Mouse (Mus musculus) liver, embryonic 11.5 days (tissue): ENCODE results near the gene Cmya5. TPM values are rescaled to one million over a fixed set of nuclear protein-coding genes. Genes with fewer than 3 reads are reported as not detected.

Source experiments
- ATAC-seq: fragments of 200-750 bp; cut with Nextera tagmentation; replicated peaks from 2 replicates; pipeline ENCODE4 v1.8.0; 2017; ENCODE audit warnings: moderate number of reproducible peaks, mild to moderate bottlenecking, moderate TSS enrichment, moderate library complexity; ENCODE audit not compliant: low FRiP score
- DNase-seq: peaks from one replicate; pipeline ENCODE4 v3.0.0-alpha.2; 2017; ENCODE audit warnings: low spot score
- H3K27ac ChIP-seq: fragments of 300-500 bp; sonication (generic); 2 replicates; pipeline ENCODE4 v1.5.1; 2014; ENCODE audit warnings: mild to moderate bottlenecking, low read depth, low read length, control low read depth
- H3K27me3 ChIP-seq: fragments of 300-500 bp; sonication (generic); replicated peaks from 2 replicates; pipeline ENCODE4 v1.6.1; 2014; ENCODE audit warnings: low read length, mixed read lengths; ENCODE audit not compliant: control insufficient read depth, insufficient read depth
- H3K36me3 ChIP-seq: fragments of 300-500 bp; sonication (generic); 2 replicates; pipeline ENCODE4 v1.6.1; 2014; ENCODE audit warnings: mild to moderate bottlenecking, low read length, moderate library complexity, mixed read lengths; ENCODE audit not compliant: control insufficient read depth, insufficient read depth
- H3K4me1 ChIP-seq: fragments of 300-500 bp; sonication (generic); replicated peaks from 2 replicates; pipeline ENCODE4 v1.6.1; 2014; ENCODE audit warnings: low read length, mixed read lengths; ENCODE audit not compliant: control insufficient read depth, insufficient read depth
- H3K4me2 ChIP-seq: fragments of 300-500 bp; sonication (generic); 2 replicates; pipeline ENCODE4 v1.6.1; 2014; ENCODE audit warnings: mild to moderate bottlenecking, control low read depth, moderate library complexity
- H3K4me3 ChIP-seq: fragments of 300-500 bp; sonication (generic); 2 replicates; pipeline ENCODE4 v1.5.1; 2014; ENCODE audit warnings: low read depth, low read length, control low read depth
- H3K9ac ChIP-seq: fragments of 300-500 bp; sonication (generic); 2 replicates; pipeline ENCODE4 v1.6.1; 2014; ENCODE audit warnings: low read depth, low read length, control low read depth
- H3K9me3 ChIP-seq: fragments of 300-500 bp; sonication (generic); 2 replicates; pipeline ENCODE4 v1.6.1; 2016; ENCODE audit warnings: low read length, inconsistent platforms, mixed read lengths; ENCODE audit not compliant: control insufficient read depth
- WGBS: fragments of 180-500 bp; shearing (Covaris S2); extraction: QIAGEN DNeasy Blood & Tissue Kit; methylation state at CpG from one replicate; pipeline ENCODE4 v1.1.7; 2014; 5-methylcytosine and 5-hydroxymethylcytosine counted together
- polyA plus RNA-seq: library from polyadenylated mRNA; unstranded; fragments of >200 nt; fragmentation: Nextera tagmentation; extraction: Ambion mirVana; gene quantifications from 2 replicates; pipeline ENCODE4 v1.2.1, GENCODE M21; 2014

The Cmya5 gene
- polyA plus RNA-seq, 1 experiment from 2014 or later = 0.12 TPM

GRCm38 (mm10) chr13:93096643-93097042 lies 47.9 kb downstream of the Cmya5 start:
- no peak overlapping the region for H3K4me3 ChIP-seq
- H3K4me2 ChIP-seq = no peak overlapping the region
- H3K9ac ChIP-seq = no peak overlapping the region
- no peak for ATAC-seq
- 87% methylated on average over 6 of the region's 6 CpGs for WGBS
- no peaks in the 10 kb centered on the region for H3K4me1 ChIP-seq
- no peak overlapping the region for H3K27ac ChIP-seq
- H3K36me3 ChIP-seq = no peaks in the 10 kb centered on the region
- DNase-seq = no peak
- no peaks in the 10 kb centered on the region for H3K9me3 ChIP-seq
- no peaks in the 10 kb centered on the region for H3K27me3 ChIP-seq

- 70% methylated on average over 15 of the region's 15 CpGs for WGBS
- Histone ChIP-seq H3K36me3 (no peaks in the 10 kb centered on the region), H3K4me3 (no peak overlapping the region), H3K4me1 (no peaks in the 10 kb centered on the region), H3K27ac (no peak overlapping the region), H3K4me2 (no peak overlapping the region), H3K27me3 (no peaks in the 10 kb centered on the region), H3K9me3 (no peaks in the 10 kb centered on the region), H3K9ac (no peak overlapping the region)
- no peak for ATAC-seq
- DNase-seq = no peak
These were observed 49.3 kb downstream of the Cmya5 start for GRCm38 (mm10) chr13:93095097-93095791.

GRCm38 (mm10) chr13:93094204-93094935 lies 50.2 kb downstream of the Cmya5 start:
- H3K4me2 ChIP-seq = no peak overlapping the region
- H3K36me3 ChIP-seq = no peaks in the 10 kb centered on the region
- ATAC-seq = no peak
- H3K9ac ChIP-seq = no peak overlapping the region
- H3K9me3 ChIP-seq = no peaks in the 10 kb centered on the region
- H3K27ac ChIP-seq = no peak overlapping the region
- no peak for DNase-seq
- no peaks in the 10 kb centered on the region for H3K4me1 ChIP-seq
- no peaks in the 10 kb centered on the region for H3K27me3 ChIP-seq
- no peak overlapping the region for H3K4me3 ChIP-seq
- 51% methylated on average over 10 of the region's 10 CpGs for WGBS

DNA sequence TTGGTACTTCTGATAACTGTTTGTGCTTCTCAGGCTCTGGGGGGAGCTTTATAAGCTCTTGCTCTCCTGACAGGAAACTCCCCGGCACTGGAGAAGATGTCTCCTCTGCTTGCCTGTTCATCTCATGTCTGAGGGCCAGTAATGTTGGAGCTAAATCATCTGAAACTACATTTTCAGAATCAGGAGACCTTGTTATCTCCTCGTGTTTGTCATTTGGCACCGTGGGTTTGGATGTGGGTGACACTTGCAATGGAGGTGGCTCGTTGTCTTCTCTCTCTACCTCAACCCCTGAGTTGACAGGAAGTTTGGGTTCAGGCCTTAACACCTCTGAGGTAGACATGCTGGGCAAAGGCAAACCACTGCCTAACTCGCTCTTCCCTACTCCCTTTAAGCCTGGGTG lies 50.8 kb downstream of the Cmya5 start:
- no peak for DNase-seq
- WGBS = 47% methylated on average over 5 of the region's 5 CpGs
- H3K9me3 ChIP-seq = no peaks in the 10 kb centered on the region

GRCm38 (mm10) chr13:93092916-93093429 lies 51.6 kb downstream of the Cmya5 start:
- DNase-seq (no peak), ATAC-seq (no peak)
- WGBS = 61% methylated on average over 2 of the region's 2 CpGs

More for the DNA sequence above, 50.8 kb downstream of the Cmya5 start:
- H3K4me2 ChIP-seq = no peak overlapping the region
- no peak overlapping the region for H3K27ac ChIP-seq
- H3K36me3 ChIP-seq = no peaks in the 10 kb centered on the region
- no peaks in the 10 kb centered on the region for H3K4me1 ChIP-seq
- no peak overlapping the region for H3K9ac ChIP-seq
- H3K27me3 ChIP-seq = no peaks in the 10 kb centered on the region
- ATAC-seq = no peak
- H3K4me3 ChIP-seq = no peak overlapping the region

GRCm38 (mm10) chr13:93091866-93092455 lies 52.6 kb downstream of the Cmya5 start:
- no peaks in the 10 kb centered on the region for H3K36me3 ChIP-seq
- DNase-seq = no peak
- no peaks in the 10 kb centered on the region for H3K9me3 ChIP-seq
- H3K27ac ChIP-seq = no peak overlapping the region
- H3K27me3 ChIP-seq = no peaks in the 10 kb centered on the region
- H3K4me2 ChIP-seq = no peak overlapping the region
- no peak overlapping the region for H3K4me3 ChIP-seq
- H3K4me1 ChIP-seq = no peaks in the 10 kb centered on the region
- no peak overlapping the region for H3K9ac ChIP-seq
- 89% methylated on average over 10 of the region's 10 CpGs for WGBS
- ATAC-seq = no peak

More at GRCm38 (mm10) chr13:93092916-93093429, 51.6 kb downstream of the Cmya5 start:
- no peaks in the 10 kb centered on the region for H3K4me1 ChIP-seq
- no peak overlapping the region for H3K27ac ChIP-seq
- no peak overlapping the region for H3K4me3 ChIP-seq
- H3K27me3 ChIP-seq = no peaks in the 10 kb centered on the region
- H3K9me3 ChIP-seq = no peaks in the 10 kb centered on the region
- H3K4me2 ChIP-seq = no peak overlapping the region
- no peak overlapping the region for H3K9ac ChIP-seq
- H3K36me3 ChIP-seq = no peaks in the 10 kb centered on the region

DNA sequence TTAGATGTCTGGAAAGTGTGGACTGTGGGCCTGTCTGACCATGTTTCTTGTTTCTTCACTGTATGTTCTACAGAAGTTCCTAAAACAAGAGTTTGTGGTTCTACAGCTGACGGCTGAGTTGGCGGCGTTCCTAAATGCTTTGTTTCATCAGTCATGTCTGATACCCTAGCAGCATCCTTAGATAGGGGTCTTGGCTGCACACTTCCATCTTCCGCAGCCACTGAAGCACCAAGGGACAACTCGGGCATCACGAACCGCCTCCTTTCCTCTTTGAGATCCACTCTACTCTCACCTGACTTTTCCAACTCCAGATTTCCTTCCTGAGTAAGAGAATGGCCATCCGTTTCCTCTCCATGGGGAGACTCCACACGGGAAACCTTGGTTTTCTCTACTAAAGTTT lies 53.3 kb downstream of the Cmya5 start:
- Histone ChIP-seq H3K27me3 (no peaks in the 10 kb centered on the region), H3K36me3 (no peaks in the 10 kb centered on the region), H3K9me3 (no peaks in the 10 kb centered on the region), H3K4me1 (no peaks in the 10 kb centered on the region), H3K9ac (no peak overlapping the region), H3K4me3 (no peak overlapping the region), H3K4me2 (no peak overlapping the region), H3K27ac (no peak overlapping the region)
- no peak for ATAC-seq
- no peak for DNase-seq
- 86% methylated on average over 9 of the region's 9 CpGs for WGBS

- WGBS = 72% methylated on average over 5 of the region's 5 CpGs
- ATAC-seq = no peak
- no peak for DNase-seq
These were observed 55.0 kb downstream of the Cmya5 start for GRCm38 (mm10) chr13:93089481-93089880.

More at GRCm38 (mm10) chr13:93089481-93089880, 55.0 kb downstream of the Cmya5 start:
- H3K27ac ChIP-seq = no peak overlapping the region
- no peak overlapping the region for H3K4me2 ChIP-seq
- H3K36me3 ChIP-seq = no peaks in the 10 kb centered on the region
- no peak overlapping the region for H3K9ac ChIP-seq
- H3K4me1 ChIP-seq = no peaks in the 10 kb centered on the region
- H3K9me3 ChIP-seq = no peaks in the 10 kb centered on the region
- no peaks in the 10 kb centered on the region for H3K27me3 ChIP-seq
- H3K4me3 ChIP-seq = no peak overlapping the region
